Mouse (Mus musculus): Measurements from ENCODE around the gene Ptpa. TPM values are rescaled to one million over a fixed set of nuclear protein-coding genes. Genes with fewer than 3 reads are reported as not detected.

Gene Ptpa
- 82.6 and 85.4 TPM in 2 replicates for polyA plus RNA-seq (2014; fragmentation: Nextera tagmentation; extraction: Ambion mirVana)

DNA sequence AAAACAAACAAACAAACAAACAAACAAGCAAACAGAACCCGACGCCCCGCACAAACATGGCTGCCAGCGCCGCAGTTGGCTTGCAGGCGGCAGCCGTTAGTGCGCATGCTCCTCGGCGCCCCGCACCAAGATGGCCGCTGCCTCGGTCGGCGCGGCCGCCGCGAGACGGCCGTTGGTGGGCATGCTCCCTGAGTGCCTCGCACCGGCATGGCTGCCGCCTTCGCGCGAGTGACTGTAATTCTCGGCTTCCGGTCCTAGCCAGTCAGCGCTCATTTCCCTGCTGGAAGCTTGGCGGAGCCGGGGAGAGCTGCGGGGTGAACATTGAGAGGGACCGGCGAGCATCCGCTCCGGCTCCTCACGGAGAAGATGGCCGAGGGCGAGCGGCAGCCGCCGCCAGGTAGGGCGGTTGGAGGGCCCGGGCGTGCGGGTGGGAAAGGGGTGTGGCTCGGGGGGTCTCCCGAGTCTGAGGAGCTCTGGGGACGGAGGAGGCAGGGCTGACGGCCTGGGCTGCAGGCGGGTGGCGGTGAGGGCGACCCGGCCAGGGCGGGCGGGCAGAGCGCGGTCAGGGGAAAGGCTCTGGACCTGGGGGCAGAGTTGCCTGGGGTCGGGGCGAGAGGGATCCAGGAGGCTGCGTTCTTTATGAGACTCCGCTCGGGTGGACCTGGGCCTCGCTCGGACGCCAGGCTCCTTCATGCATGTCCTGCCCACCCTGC lies at the start of gene Ptpa:
Gene Ptpa, plus strand, starts transcription at position 104 of the 713 bp plus-strand sequence.
- WGBS, result under 1% methylated on average over 67 of the region's 67 CpGs
- peak within 1 kb of the TSS; percentile 99 for H3K27ac ChIP-seq (ENCODE audit: low read length)
- H3K27me3 ChIP-seq (ENCODE audit: control insufficient read depth, insufficient read depth, low read length), result no peaks in the 10 kb centered on the region
- peak within 1 kb of the TSS; percentile 92 for H3K9ac ChIP-seq (replicated peaks; ENCODE audit: low read depth, low read length)
- H3K4me2 ChIP-seq (replicated peaks; ENCODE audit: low read depth, low read length), result peak within 1 kb of the TSS; percentile 89
- no peaks in the 10 kb centered on the region for H3K36me3 ChIP-seq (ENCODE audit: control insufficient read depth, insufficient read depth, low read length)
- peak; percentile 88 for ATAC-seq (ENCODE audit: insufficient number of reproducible peaks, insufficient read depth, low FRiP score, low read depth)
- no peaks in the 10 kb centered on the region for H3K9me3 ChIP-seq (ENCODE audit: control insufficient read depth, low read depth, low read length)
- peak within 1 kb of the TSS; percentile 89 for H3K4me3 ChIP-seq (ENCODE audit: low read depth, low read length)
- H3K4me1 ChIP-seq (ENCODE audit: control insufficient read depth, insufficient read depth, low read length), result peaks cover 14% of the 10 kb centered on the region

DNA sequence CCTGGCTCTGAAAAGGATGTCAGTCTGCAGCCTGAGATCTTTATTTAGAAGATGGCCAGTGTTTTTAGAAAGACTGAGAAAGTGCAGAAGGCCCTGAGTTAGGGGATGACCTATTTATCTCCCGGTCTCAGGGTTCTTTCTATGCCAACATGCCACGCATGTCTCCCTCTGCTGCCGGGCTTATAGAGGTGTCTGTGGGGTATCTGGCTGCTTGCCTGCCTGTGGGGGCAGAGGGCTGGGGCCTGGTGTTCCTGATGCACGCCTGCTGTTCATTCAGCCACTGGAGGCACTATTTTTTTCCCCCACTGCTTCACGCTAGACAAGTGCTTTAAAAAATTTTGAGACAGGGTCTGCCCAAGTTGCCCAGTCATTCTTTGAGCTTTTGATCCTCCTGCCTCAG lies 49.6 kb upstream of the Ptpa start:
- Histone ChIP-seq H3K27ac (ENCODE audit: low read length) (no peak overlapping the region), H3K4me1 (ENCODE audit: control insufficient read depth, insufficient read depth, low read length) (peaks cover 10% of the 10 kb centered on the region; the same call in 1 of the 2 replicates), H3K4me2 (replicated peaks; ENCODE audit: low read depth, low read length) (no peak overlapping the region), H3K4me3 (ENCODE audit: low read depth, low read length) (no peak overlapping the region), H3K36me3 (ENCODE audit: control insufficient read depth, insufficient read depth, low read length) (peaks cover 31% of the 10 kb centered on the region), H3K9ac (replicated peaks; ENCODE audit: low read depth, low read length) (no peak overlapping the region), H3K9me3 (ENCODE audit: control insufficient read depth, low read depth, low read length) (no peaks in the 10 kb centered on the region), H3K27me3 (ENCODE audit: control insufficient read depth, insufficient read depth, low read length) (no peaks in the 10 kb centered on the region)
- no peak for ATAC-seq (ENCODE audit: insufficient number of reproducible peaks, insufficient read depth, low FRiP score, low read depth)
- WGBS, result 67% methylated on average over 5 of the region's 5 CpGs

DNA sequence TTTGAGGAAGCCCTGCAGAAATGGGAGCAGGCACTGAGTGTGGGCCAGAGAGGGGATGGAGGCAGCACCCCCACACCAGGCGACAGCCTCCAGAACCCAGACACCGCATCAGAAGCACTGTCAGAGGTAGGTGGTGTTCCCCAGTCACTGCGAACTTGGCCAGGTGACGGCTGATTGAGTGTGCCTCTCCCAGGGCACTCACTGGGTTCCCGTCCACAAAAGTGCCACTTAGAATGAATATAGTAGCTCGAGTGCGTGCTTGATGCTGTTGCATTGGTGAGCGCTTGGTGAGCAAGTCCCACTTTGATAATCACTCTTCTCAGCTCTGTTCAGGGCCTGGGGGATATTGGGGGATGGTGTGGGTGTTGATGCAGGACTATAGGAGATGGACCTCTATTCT lies 44.3 kb upstream of the Ptpa start:
- H3K27ac ChIP-seq (ENCODE audit: low read length), result no peak overlapping the region
- H3K4me3 ChIP-seq (ENCODE audit: low read depth, low read length), result no peak overlapping the region
- H3K4me1 ChIP-seq (ENCODE audit: control insufficient read depth, insufficient read depth, low read length), result no peaks in the 10 kb centered on the region
- H3K9me3 ChIP-seq (ENCODE audit: control insufficient read depth, low read depth, low read length), result no peaks in the 10 kb centered on the region
- no peak overlapping the region for H3K4me2 ChIP-seq (replicated peaks; ENCODE audit: low read depth, low read length)
- 96% methylated on average over 8 of the region's 8 CpGs for WGBS
- no peak for ATAC-seq (ENCODE audit: insufficient number of reproducible peaks, insufficient read depth, low FRiP score, low read depth)
- peaks cover 60% of the 10 kb centered on the region for H3K36me3 ChIP-seq (ENCODE audit: control insufficient read depth, insufficient read depth, low read length)
- no peak overlapping the region for H3K9ac ChIP-seq (replicated peaks; ENCODE audit: low read depth, low read length)
- H3K27me3 ChIP-seq (ENCODE audit: control insufficient read depth, insufficient read depth, low read length), result no peaks in the 10 kb centered on the region

DNA sequence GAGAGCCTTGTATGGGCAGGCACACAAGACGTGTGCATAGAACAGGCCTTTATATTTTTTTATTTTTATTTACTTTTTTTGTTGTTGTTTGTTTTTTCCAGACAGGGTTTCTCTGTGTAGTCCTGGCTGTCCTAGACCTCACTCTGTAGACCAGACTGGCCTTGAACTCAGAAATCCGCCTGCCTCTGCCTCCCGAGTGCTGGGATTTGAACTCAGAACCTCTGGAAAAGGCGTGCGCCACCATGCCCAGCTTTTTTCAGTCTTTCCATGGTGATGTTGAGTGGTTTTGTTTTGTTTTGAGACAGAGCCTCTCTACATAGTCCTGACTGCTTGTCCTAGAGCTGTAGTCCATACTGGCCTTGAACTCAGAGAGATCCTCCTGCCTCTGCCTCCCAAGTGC lies 43.1 kb upstream of the Ptpa start:
- Histone ChIP-seq H3K4me2 (replicated peaks; ENCODE audit: low read depth, low read length) (no peak overlapping the region), H3K36me3 (ENCODE audit: control insufficient read depth, insufficient read depth, low read length) (peaks cover 66% of the 10 kb centered on the region), H3K9ac (replicated peaks; ENCODE audit: low read depth, low read length) (no peak overlapping the region), H3K27ac (ENCODE audit: low read length) (no peak overlapping the region), H3K27me3 (ENCODE audit: control insufficient read depth, insufficient read depth, low read length) (no peaks in the 10 kb centered on the region), H3K4me3 (ENCODE audit: low read depth, low read length) (no peak overlapping the region), H3K4me1 (ENCODE audit: control insufficient read depth, insufficient read depth, low read length) (no peaks in the 10 kb centered on the region), H3K9me3 (ENCODE audit: control insufficient read depth, low read depth, low read length) (no peaks in the 10 kb centered on the region)
- ATAC-seq (ENCODE audit: insufficient number of reproducible peaks, insufficient read depth, low FRiP score, low read depth), result no peak
- WGBS, result 98% methylated on average over 5 of the region's 5 CpGs

DNA sequence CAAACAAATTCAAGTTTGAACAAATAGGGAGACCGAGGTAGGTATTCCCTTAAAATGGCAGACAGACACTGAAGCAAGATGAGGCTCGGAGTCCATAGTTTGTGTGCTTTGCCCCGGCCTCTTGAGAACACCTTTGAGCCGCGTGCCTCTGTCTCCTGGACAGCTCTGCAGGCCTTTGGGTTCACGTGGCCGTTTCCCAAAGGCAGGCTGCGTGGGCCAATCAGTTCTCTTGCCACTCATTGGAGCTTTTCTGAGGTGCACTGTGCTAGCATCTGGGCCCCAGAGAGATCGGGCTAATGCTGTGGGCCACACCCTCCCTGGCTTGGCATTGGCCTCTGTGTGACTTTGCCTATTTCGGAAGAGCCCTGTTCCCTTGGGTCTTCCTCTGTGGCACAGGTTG lies 39.9 kb upstream of the Ptpa start:
- peaks cover 58% of the 10 kb centered on the region for H3K36me3 ChIP-seq (ENCODE audit: control insufficient read depth, insufficient read depth, low read length)
- H3K4me3 ChIP-seq (ENCODE audit: low read depth, low read length), result no peak overlapping the region
- 91% methylated on average over 10 of the region's 10 CpGs for WGBS
- no peak for ATAC-seq (ENCODE audit: insufficient number of reproducible peaks, insufficient read depth, low FRiP score, low read depth)
- H3K27ac ChIP-seq (ENCODE audit: low read length), result no peak overlapping the region
- H3K9ac ChIP-seq (replicated peaks; ENCODE audit: low read depth, low read length), result no peak overlapping the region
- H3K4me1 ChIP-seq (ENCODE audit: control insufficient read depth, insufficient read depth, low read length), result no peaks in the 10 kb centered on the region
- H3K9me3 ChIP-seq (ENCODE audit: control insufficient read depth, low read depth, low read length), result no peaks in the 10 kb centered on the region
- no peak overlapping the region for H3K4me2 ChIP-seq (replicated peaks; ENCODE audit: low read depth, low read length)
- no peaks in the 10 kb centered on the region for H3K27me3 ChIP-seq (ENCODE audit: control insufficient read depth, insufficient read depth, low read length)

DNA sequence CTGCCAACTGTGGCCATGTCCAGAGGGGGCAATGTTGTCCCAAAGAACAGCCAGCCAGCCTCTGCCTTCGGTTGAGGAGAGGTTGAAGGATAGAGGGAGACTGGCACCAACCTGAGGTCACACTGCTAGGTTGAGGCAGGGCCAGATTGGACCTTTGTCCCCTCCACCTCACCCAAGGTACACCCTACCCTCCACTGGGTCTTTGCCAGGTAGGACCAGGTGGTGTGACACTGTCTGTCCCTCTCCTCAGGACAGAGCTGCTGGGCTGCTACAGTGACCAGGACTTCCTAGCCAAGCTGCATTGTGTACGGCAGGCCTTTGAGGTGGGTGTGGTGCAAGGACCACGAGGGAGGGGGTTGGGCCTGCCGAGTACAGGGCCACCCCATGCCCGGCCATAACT lies 38.1 kb upstream of the Ptpa start:
- ATAC-seq (ENCODE audit: insufficient number of reproducible peaks, insufficient read depth, low FRiP score, low read depth), result no peak

DNA sequence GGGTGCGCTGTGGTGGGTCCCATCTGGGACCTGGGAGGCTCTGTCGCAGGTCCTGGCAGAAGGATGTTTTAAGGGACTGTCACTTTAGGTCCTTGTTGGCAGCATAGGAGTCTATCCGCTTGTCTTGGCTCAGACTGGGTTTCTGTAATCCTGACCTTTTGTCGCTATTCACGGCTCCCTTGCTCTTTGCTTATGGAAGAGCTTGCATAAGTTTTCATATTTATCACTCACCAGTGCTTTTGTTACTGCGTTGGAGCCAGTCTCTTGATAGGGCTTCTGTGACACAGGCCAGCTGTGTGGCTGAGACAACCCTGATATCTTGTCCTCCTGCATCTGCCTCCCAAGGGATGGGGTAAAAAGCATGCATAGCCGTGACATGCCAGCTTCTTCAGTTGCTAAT lies 36.5 kb upstream of the Ptpa start:
- H3K4me3 ChIP-seq (ENCODE audit: low read depth, low read length), result no peak overlapping the region
- WGBS, result 83% methylated on average over 7 of the region's 7 CpGs
- ATAC-seq (ENCODE audit: insufficient number of reproducible peaks, insufficient read depth, low FRiP score, low read depth), result no peak
- H3K4me1 ChIP-seq (ENCODE audit: control insufficient read depth, insufficient read depth, low read length), result no peaks in the 10 kb centered on the region
- no peak overlapping the region for H3K27ac ChIP-seq (ENCODE audit: low read length)
- H3K36me3 ChIP-seq (ENCODE audit: control insufficient read depth, insufficient read depth, low read length), result peaks cover 68% of the 10 kb centered on the region
- H3K9ac ChIP-seq (replicated peaks; ENCODE audit: low read depth, low read length), result no peak overlapping the region
- no peak overlapping the region for H3K4me2 ChIP-seq (replicated peaks; ENCODE audit: low read depth, low read length)
- H3K9me3 ChIP-seq (ENCODE audit: control insufficient read depth, low read depth, low read length), result no peaks in the 10 kb centered on the region
- H3K27me3 ChIP-seq (ENCODE audit: control insufficient read depth, insufficient read depth, low read length), result no peaks in the 10 kb centered on the region

More for the DNA sequence above, 38.1 kb upstream of the Ptpa start:
- no peaks in the 10 kb centered on the region for H3K9me3 ChIP-seq (ENCODE audit: control insufficient read depth, low read depth, low read length)
- H3K4me2 ChIP-seq (replicated peaks; ENCODE audit: low read depth, low read length), result no peak overlapping the region
- no peaks in the 10 kb centered on the region for H3K27me3 ChIP-seq (ENCODE audit: control insufficient read depth, insufficient read depth, low read length)
- 77% methylated on average over 5 of the region's 5 CpGs for WGBS
- no peak overlapping the region for H3K4me3 ChIP-seq (ENCODE audit: low read depth, low read length)
- no peaks in the 10 kb centered on the region for H3K4me1 ChIP-seq (ENCODE audit: control insufficient read depth, insufficient read depth, low read length)
- H3K9ac ChIP-seq (replicated peaks; ENCODE audit: low read depth, low read length), result no peak overlapping the region
- H3K27ac ChIP-seq (ENCODE audit: low read length), result no peak overlapping the region
- peaks cover 67% of the 10 kb centered on the region for H3K36me3 ChIP-seq (ENCODE audit: control insufficient read depth, insufficient read depth, low read length)

DNA sequence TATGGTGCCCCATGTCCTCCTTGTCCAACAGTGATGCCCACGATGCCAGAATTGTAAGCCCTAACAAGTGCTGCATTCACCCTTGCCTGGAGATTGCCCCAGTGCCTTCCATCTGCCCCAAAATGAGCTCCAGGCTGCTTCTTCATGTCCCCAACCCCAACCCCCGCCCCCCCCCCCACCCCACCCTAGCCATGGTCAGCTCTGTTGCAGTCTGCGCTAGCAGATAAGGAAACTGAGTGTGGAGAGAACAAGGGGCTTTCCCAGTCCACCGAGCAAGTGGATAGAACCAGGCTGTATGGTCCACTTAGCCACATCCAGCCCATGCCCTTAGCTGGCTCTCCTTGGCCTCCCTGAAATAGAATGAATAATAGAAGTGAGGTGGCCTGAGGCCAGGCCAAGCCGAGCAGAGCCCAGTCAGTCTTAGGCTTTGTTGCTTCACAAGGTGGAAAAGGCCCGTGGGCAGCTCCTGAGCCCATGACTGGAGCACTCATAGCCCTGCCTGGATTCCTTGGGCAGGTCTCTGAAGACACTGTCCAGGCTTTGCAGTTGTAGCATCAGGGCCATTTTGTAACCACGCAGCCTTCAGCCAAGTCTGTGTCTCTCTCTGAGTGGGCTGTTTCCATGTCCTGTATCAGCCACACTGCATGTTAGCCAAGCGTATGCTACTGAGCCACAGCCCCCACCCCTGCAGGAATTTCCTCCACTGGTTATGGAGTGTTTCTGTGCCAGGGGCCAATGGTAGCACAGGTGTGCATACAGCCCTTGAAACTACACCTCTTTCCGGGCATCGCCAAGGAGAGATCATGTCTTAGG lies 35.1 kb upstream of the Ptpa start:
- H3K9ac ChIP-seq (replicated peaks; ENCODE audit: low read depth, low read length), result no peak overlapping the region
- no peak overlapping the region for H3K27ac ChIP-seq (ENCODE audit: low read length)
- peaks cover 64% of the 10 kb centered on the region for H3K36me3 ChIP-seq (ENCODE audit: control insufficient read depth, insufficient read depth, low read length)

More for the DNA sequence above, 35.1 kb upstream of the Ptpa start:
- Histone ChIP-seq H3K4me3 (ENCODE audit: low read depth, low read length) (no peak overlapping the region), H3K9me3 (ENCODE audit: control insufficient read depth, low read depth, low read length) (no peaks in the 10 kb centered on the region), H3K4me1 (ENCODE audit: control insufficient read depth, insufficient read depth, low read length) (no peaks in the 10 kb centered on the region), H3K4me2 (replicated peaks; ENCODE audit: low read depth, low read length) (no peak overlapping the region), H3K27me3 (ENCODE audit: control insufficient read depth, insufficient read depth, low read length) (no peaks in the 10 kb centered on the region)
- no peak for ATAC-seq (ENCODE audit: insufficient number of reproducible peaks, insufficient read depth, low FRiP score, low read depth)
- 86% methylated on average over 10 of the region's 10 CpGs for WGBS
